Mouse (Mus musculus): ENCODE data around the gene Cdc25b.

The Cdc25b gene

GRCm38 (mm10) chr2:131227243-131227642 is 40.5 kb downstream of the Cdc25b start:
- DNase-seq (ENCODE audit: low read depth) = no peak

GRCm38 (mm10) chr2:131232558-131232957 is 45.8 kb downstream of the Cdc25b start:
- peak; percentile 49 for DNase-seq (ENCODE audit: low read depth)

GRCm38 (mm10) chr2:131233307-131234126 is 46.8 kb downstream of the Cdc25b start, which contains the start of gene Mavs:
Mavs (plus strand) TSS chr2:131234063.
- peak; percentile 95 for DNase-seq (ENCODE audit: low read depth)

GRCm38 (mm10) chr2:131234127-131234650 is 47.4 kb downstream of the Cdc25b start:
- no peak for DNase-seq (ENCODE audit: low read depth)

GRCm38 (mm10) chr2:131234970-131235635 is 48.4 kb downstream of the Cdc25b start:
- no peak for DNase-seq (ENCODE audit: low read depth)

GRCm38 (mm10) chr2:131242180-131242579 is 55.4 kb downstream of the Cdc25b start:
- DNase-seq (ENCODE audit: low read depth) = no peak

- no peak for DNase-seq (ENCODE audit: low read depth)
These were observed 56.2 kb downstream of the Cdc25b start for GRCm38 (mm10) chr2:131242929-131243328.
